Mouse (Mus musculus) kidney, embryonic 15.5 days (tissue): ENCODE results near the gene Kcnj14. TPM values are rescaled to one million over a fixed set of nuclear protein-coding genes. Genes with fewer than 3 reads are reported as not detected.
A peak's percentile ranks its signal among the peaks of the same experiment; 100 is the strongest.

Experiments
- ATAC-seq: fragments of 200-750 bp; cut with Nextera tagmentation; replicated peaks from 2 replicates; pipeline ENCODE4 v1.8.0; 2017; ENCODE audit warnings: moderate TSS enrichment; ENCODE audit not compliant: low FRiP score
- H3K27ac ChIP-seq: fragments of 300-500 bp; sonication (generic); 2 replicates; pipeline ENCODE4 v1.5.1; 2015; ENCODE audit warnings: mild to moderate bottlenecking, inconsistent platforms
- H3K27me3 ChIP-seq: fragments of 300-500 bp; sonication (generic); 2 replicates; pipeline ENCODE4 v1.6.1; 2015; ENCODE audit warnings: inconsistent platforms
- H3K36me3 ChIP-seq: fragments of 300-500 bp; sonication (generic); 2 replicates; pipeline ENCODE4 v1.6.1; 2015; ENCODE audit warnings: inconsistent platforms
- H3K4me1 ChIP-seq: fragments of 300-500 bp; sonication (generic); 2 replicates; pipeline ENCODE4 v1.6.1; 2015; ENCODE audit warnings: inconsistent platforms
- H3K4me2 ChIP-seq: fragments of 300-500 bp; sonication (generic); 2 replicates; pipeline ENCODE4 v1.6.1; 2015; ENCODE audit warnings: moderate library complexity, mild to moderate bottlenecking, inconsistent platforms
- H3K4me3 ChIP-seq: fragments of 300-500 bp; sonication (generic); replicated peaks from 2 replicates; pipeline ENCODE4 v1.5.1; 2015; ENCODE audit warnings: mild to moderate bottlenecking, inconsistent platforms
- H3K9ac ChIP-seq: fragments of 300-500 bp; sonication (generic); 2 replicates; pipeline ENCODE4 v1.6.1; 2015; ENCODE audit warnings: mild to moderate bottlenecking, inconsistent platforms
- H3K9me3 ChIP-seq: fragments of 300-500 bp; sonication (generic); replicated peaks from 2 replicates; pipeline ENCODE4 v1.6.1; 2016; ENCODE audit warnings: inconsistent platforms
- WGBS: fragments of 180-500 bp; shearing (Covaris S2); methylation state at CpG from one replicate; pipeline ENCODE4 v1.1.7; 2015; ENCODE audit warnings: mixed read lengths; 5-methylcytosine and 5-hydroxymethylcytosine counted together
- polyA plus RNA-seq: library from polyadenylated mRNA; unstranded; fragments of >200 nt; fragmentation: Nextera tagmentation; extraction: Ambion mirVana; gene quantifications from 2 replicates; pipeline ENCODE4 v1.2.1, GENCODE M21; 2015

The Kcnj14 gene
- polyA plus RNA-seq, 1 experiment from 2014 or later: 1.6 TPM

DNA sequence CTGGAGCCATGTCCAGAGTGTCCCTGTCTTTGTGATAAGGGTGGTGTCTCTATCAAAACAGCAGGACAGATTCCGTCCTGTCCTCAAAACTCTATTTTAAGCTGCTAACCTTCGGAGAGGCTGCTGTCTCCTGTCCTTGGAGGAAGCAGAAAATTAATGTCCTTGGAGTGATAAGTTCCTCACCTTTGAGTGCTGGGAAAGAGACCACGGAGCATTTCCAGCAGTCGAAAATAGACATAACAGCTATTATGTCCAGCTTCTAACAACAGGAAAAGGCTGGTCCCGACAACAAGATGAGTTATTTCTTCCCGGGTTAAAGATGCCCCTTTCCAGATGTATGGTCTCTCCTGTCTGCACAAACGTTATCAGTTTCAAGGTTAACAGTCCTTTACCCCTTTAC lies 49.3 kb downstream of the Kcnj14 start:
- Histone ChIP-seq H3K9ac (no peak overlapping the region), H3K9me3 (no peaks in the 10 kb centered on the region), H3K4me2 (no peak overlapping the region), H3K27ac (no peak overlapping the region), H3K36me3 (no peaks in the 10 kb centered on the region), H3K27me3 (peaks cover 2% of the 10 kb centered on the region; the same call in 1 of the 2 replicates), H3K4me3 (no peak overlapping the region), H3K4me1 (peaks cover 18% of the 10 kb centered on the region)
- ATAC-seq: no peak
- WGBS: 54% methylated on average over 7 of the region's 7 CpGs

DNA sequence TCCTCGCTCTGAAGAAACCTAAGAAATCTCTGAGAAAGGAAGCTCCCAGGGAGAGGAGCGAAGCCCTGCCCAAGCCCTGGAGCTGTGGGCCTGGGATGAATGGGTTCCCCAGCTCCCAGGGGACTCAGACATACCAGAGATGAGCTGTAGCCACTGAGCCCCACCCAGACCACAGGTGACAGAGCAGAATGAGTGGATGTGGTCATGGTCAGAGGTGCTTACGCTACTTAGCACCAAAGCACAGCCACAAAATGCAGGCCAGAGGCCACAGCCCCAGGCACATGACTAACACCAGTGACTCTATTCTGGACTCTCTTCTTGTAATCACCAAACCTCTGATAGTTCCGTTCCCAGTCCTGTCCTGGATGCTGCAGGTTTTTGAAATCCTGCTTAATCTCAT lies 53.5 kb downstream of the Kcnj14 start:
- peaks cover 14% of the 10 kb centered on the region for H3K4me1 ChIP-seq
- H3K27ac ChIP-seq: peak overlapping the region; percentile 18; the same call in 1 of the 2 replicates
- ATAC-seq: no peak
- H3K9ac ChIP-seq: no peak overlapping the region
- no peak overlapping the region for H3K4me3 ChIP-seq
- 0 out of 2 replicates have a peak, but pooled peaks cover 2% of the 10 kb centered on the region for H3K27me3 ChIP-seq
- H3K9me3 ChIP-seq: no peaks in the 10 kb centered on the region
- no peaks in the 10 kb centered on the region for H3K36me3 ChIP-seq
- 70% methylated on average over 4 of the region's 4 CpGs for WGBS
- H3K4me2 ChIP-seq: no peak overlapping the region

DNA sequence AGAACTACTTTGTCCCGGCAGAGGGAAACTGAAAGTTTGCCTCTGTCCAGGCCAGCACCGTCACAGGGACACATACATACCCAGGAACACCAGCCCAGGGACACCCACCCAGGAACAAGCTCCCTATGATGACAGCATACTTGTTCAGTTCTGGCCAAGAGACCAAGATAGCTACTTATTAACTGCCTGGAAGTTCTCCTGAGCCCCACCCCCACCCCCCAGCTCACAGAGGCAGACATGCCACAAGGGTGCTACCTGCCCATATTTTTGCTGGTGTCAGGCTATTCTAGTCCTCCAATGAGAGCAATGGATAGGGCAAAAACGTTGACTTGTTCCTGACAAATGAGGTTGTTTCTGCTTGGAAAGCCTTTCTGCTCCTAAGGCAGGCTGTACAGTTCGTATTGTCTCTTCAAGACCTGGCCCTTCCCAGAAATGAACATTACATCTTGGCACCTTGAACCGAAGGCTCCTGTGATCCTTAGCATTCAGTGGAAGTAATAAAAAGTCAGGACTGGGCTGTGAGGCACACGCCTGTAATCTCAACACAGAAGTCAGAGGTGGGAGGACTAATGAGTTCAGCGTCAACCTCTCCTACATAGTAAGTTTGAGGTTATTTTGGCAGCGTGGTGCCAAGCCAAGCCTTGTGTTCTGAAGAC lies 54.0 kb downstream of the Kcnj14 start:
- Histone ChIP-seq H3K4me3 (no peak overlapping the region), H3K27me3 (0 out of 2 replicates have a peak, but pooled peaks cover 2% of the 10 kb centered on the region), H3K36me3 (no peaks in the 10 kb centered on the region), H3K9ac (no peak overlapping the region; the same call in 1 of the 2 replicates), H3K27ac (peak overlapping the region; percentile 18; the same call in 1 of the 2 replicates), H3K9me3 (no peaks in the 10 kb centered on the region), H3K4me1 (peaks cover 16% of the 10 kb centered on the region), H3K4me2 (no peak overlapping the region)
- ATAC-seq: no peak; the same call in 1 of the 2 replicates
- WGBS: 64% methylated on average over 8 of the region's 8 CpGs

DNA sequence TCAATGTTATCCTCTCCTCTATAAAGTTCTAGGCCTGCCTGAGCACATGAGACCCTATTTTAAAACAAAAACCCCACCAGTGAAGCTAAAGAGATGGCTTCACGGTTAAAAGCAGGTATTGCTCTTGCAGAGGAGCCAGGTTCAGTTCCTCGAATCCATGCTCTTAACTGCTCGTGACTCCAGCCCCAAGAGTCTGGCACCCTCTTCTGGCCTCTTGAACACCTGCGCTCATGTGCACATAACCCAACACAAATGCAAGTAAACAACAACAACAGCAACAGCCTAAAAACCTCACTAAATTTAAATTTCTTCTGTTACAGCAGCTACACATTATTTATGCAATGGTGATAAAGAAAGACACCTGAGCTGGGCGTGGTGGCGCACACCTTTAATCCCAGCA lies 57.1 kb downstream of the Kcnj14 start:
- Histone ChIP-seq H3K4me2 (no peak overlapping the region), H3K36me3 (no peaks in the 10 kb centered on the region), H3K27me3 (no peaks in the 10 kb centered on the region), H3K4me3 (no peak overlapping the region), H3K9ac (no peak overlapping the region), H3K27ac (no peak overlapping the region), H3K4me1 (peaks cover 16% of the 10 kb centered on the region), H3K9me3 (no peaks in the 10 kb centered on the region)
- WGBS: 95% methylated on average over 6 of the region's 6 CpGs
- no peak for ATAC-seq

DNA sequence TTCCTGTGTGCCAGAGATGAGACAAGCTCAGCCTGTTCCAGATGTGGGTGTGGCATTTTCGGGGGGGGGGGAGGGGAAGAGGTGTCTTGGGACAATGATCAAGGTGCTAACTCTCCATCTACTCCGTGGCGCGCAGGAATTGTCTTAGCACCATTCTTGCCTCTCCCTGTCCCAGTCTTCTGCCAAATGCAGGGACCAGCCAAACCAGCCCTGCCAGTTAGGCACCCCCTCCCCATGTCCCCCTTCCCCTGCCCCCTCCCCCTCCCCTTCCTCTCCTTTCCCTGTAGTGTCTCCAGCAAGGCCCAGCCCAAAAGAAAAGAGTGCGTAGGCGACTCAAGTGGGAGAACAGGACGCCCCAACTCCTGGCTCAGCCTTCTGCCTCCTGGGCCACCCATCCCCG lies 57.8 kb downstream of the Kcnj14 start:
- H3K27ac ChIP-seq: no peak overlapping the region
- H3K4me1 ChIP-seq: peaks cover 16% of the 10 kb centered on the region
- no peaks in the 10 kb centered on the region for H3K27me3 ChIP-seq
- H3K36me3 ChIP-seq: no peaks in the 10 kb centered on the region
- no peak; the same call in 1 of the 2 replicates for ATAC-seq
- WGBS: 46% methylated on average over 8 of the region's 8 CpGs
- H3K9ac ChIP-seq: no peak overlapping the region
- no peak overlapping the region for H3K4me3 ChIP-seq
- H3K9me3 ChIP-seq: no peaks in the 10 kb centered on the region
- H3K4me2 ChIP-seq: 0 out of 2 replicates have a peak overlapping the region, but pooled peaks have one; percentile 3

Other genes with a start within 250 kb of the Kcnj14 start
- gene Fgf21, start 209.3 kb downstream of the Kcnj14 start, polyA plus RNA-seq: 0.32 TPM in 1 of 2 replicates, not detected in the other
- 0.06 and 0.21 TPM in 2 replicates for gene Fut1, start 207.5 kb downstream of the Kcnj14 start, polyA plus RNA-seq
- 0.14 and 0.17 TPM in 2 replicates for gene Izumo1, start 203.0 kb downstream of the Kcnj14 start, polyA plus RNA-seq
- 16.1 and 18.0 TPM in 2 replicates for gene Rasip1, start 197.3 kb downstream of the Kcnj14 start, polyA plus RNA-seq
- 7.5 and 9.0 TPM in 2 replicates for gene Mamstr, start 184.8 kb downstream of the Kcnj14 start, polyA plus RNA-seq
- 0.42 and 3.7 TPM in 2 replicates for gene Fut2, start 158.4 kb downstream of the Kcnj14 start, polyA plus RNA-seq
- 0.21 and 0.24 TPM in 2 replicates for gene Ntn5, start 140.8 kb downstream of the Kcnj14 start, polyA plus RNA-seq
- gene Sec1, start 130.4 kb downstream of the Kcnj14 start, polyA plus RNA-seq: 0.19 and 0.29 TPM in 2 replicates
- 8.6 and 8.8 TPM in 2 replicates for gene Car11, start 124.9 kb downstream of the Kcnj14 start, polyA plus RNA-seq
- gene Dbp, start 119.7 kb downstream of the Kcnj14 start, polyA plus RNA-seq: 3.7 and 4.7 TPM in 2 replicates
- 1,132 and 1,166 TPM in 2 replicates for gene Rpl18, start 109.3 kb downstream of the Kcnj14 start, polyA plus RNA-seq
- 28.1 and 33.7 TPM in 2 replicates for gene Sphk2, start 106.8 kb downstream of the Kcnj14 start, polyA plus RNA-seq
- 1.4 and 2.5 TPM in 2 replicates for gene Fam83e, start 103.6 kb downstream of the Kcnj14 start, polyA plus RNA-seq
- gene Spaca4, start 99.0 kb downstream of the Kcnj14 start, polyA plus RNA-seq: not detected in 2 replicates
- gene Lmtk3, start 41.0 kb downstream of the Kcnj14 start, polyA plus RNA-seq: 2.5 and 3.1 TPM in 2 replicates
- 2.8 and 3.2 TPM in 2 replicates for gene Sult2b1, start 40.1 kb downstream of the Kcnj14 start, polyA plus RNA-seq
- gene Cyth2, start 10.2 kb downstream of the Kcnj14 start, polyA plus RNA-seq: 130 and 132 TPM in 2 replicates
- 82.5 and 86.3 TPM in 2 replicates for gene Grwd1, start 6.2 kb upstream of the Kcnj14 start, polyA plus RNA-seq
- gene Kdelr1, start 48.0 kb upstream of the Kcnj14 start, polyA plus RNA-seq: 83.8 and 89.1 TPM in 2 replicates
- 0.42 and 0.47 TPM in 2 replicates for gene Grin2d, start 53.6 kb upstream of the Kcnj14 start, polyA plus RNA-seq
- gene Syngr4, start 71.9 kb upstream of the Kcnj14 start, polyA plus RNA-seq: 0.93 and 1.1 TPM in 2 replicates
- 6.2 and 6.5 TPM in 2 replicates for gene Tmem143, start 72.2 kb upstream of the Kcnj14 start, polyA plus RNA-seq
- 164 and 194 TPM in 2 replicates for gene Emp3, start 96.6 kb upstream of the Kcnj14 start, polyA plus RNA-seq
- 10.8 and 12.2 TPM in 2 replicates for gene Ccdc114, start 99.3 kb upstream of the Kcnj14 start, polyA plus RNA-seq
- gene Abcc6, start 205.5 kb upstream of the Kcnj14 start, polyA plus RNA-seq: 0.93 and 1.1 TPM in 2 replicates
- gene Nomo1, start 208.9 kb upstream of the Kcnj14 start, polyA plus RNA-seq: 39.9 and 40.4 TPM in 2 replicates